Mouse (Mus musculus) heart, postnatal 25 days (tissue): Measurements from ENCODE around the gene Ssh2. TPM values are rescaled to one million over a fixed set of nuclear protein-coding genes. Genes with fewer than 3 reads are reported as not detected.
"Not testable (repeated sequence)": the region's sequence is repeated elsewhere in the genome, so short reads cannot be mapped to it uniquely, and the experiment has no call there.

ENCODE experiments used
- DNase-seq: peaks from one replicate; pipeline ENCODE4 v3.0.0; 2022; ENCODE audit warnings: low spot score
- intact Hi-C: fragments of 180-260 bp; cut with DNase I; formaldehyde crosslinking; loops from one replicate; pipeline ENCODE4 v1.15.1; 2025
- total RNA-seq, 2 experiments: library from RNA; stranded (reverse); gene quantifications; 2 replicates each; pipeline ENCODE4 v1.2.3; 2021

Ssh2 gene
- total RNA-seq, 2 experiments from 2014 or later: 80.0 to 87.7 TPM

DNA sequence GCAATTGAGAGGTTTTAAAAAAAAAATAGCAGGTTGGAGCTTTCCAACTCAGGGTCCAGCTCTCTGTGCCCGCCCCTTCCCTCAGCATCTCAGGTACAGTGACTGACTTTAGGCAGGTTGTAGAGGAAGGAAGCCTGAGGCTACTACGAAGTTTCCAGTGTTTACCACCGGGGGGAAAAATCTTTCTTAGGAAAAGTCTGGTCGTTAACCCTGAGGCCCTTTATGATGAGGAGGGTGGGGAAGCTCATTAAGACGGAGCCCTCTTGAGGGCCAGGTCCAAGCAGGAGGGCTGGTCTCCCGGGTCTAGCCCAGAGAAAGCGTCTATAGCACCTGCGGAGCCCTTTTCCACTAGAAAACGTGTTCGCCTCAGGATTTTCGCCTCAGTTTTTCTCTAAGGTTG lies 604 bp upstream of the Ssh2 start:
- intact Hi-C loops: loop anchor here (2.0 to 5.0 kb wide), 2 partner anchors 115 to 232 kb away; no protein-coding TSS in a partner anchor
- DNase-seq: no peak

GRCm38 (mm10) chr11:77216761-77217130 lies 659 bp downstream of the Ssh2 start:
- intact Hi-C loops: loop anchor here (5.0 kb wide), 1 partner anchor 231 kb away; no protein-coding TSS in a partner anchor
- no peak for DNase-seq

- DNase-seq: no peak
- intact Hi-C loops: no loop called here
These were observed 14.7 kb downstream of the Ssh2 start for GRCm38 (mm10) chr11:77230765-77231164.

DNA sequence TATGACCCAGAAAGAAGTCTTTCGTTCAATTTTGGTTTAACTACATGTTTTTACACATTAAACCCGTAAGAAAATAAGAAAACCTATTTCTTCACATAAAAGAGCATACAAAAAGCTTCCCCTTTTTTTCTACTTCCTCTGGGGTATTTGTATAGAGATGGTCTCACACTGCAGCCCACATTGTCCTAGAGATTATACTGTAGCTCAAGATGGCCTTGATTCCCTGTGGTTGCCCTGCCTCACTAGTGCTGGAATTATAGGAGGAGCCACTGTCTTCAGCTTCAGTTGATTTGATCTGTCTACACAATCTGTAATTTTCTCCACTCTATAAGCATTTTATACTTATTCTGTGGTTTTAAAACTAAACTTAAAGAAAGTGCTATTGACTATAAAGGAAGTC lies 15.4 kb downstream of the Ssh2 start:
- DNase-seq: no peak
- intact Hi-C loops: no loop called here

GRCm38 (mm10) chr11:77235267-77235666 lies 19.2 kb downstream of the Ssh2 start:
- DNase-seq: no peak
- intact Hi-C loops: no loop called here

DNA sequence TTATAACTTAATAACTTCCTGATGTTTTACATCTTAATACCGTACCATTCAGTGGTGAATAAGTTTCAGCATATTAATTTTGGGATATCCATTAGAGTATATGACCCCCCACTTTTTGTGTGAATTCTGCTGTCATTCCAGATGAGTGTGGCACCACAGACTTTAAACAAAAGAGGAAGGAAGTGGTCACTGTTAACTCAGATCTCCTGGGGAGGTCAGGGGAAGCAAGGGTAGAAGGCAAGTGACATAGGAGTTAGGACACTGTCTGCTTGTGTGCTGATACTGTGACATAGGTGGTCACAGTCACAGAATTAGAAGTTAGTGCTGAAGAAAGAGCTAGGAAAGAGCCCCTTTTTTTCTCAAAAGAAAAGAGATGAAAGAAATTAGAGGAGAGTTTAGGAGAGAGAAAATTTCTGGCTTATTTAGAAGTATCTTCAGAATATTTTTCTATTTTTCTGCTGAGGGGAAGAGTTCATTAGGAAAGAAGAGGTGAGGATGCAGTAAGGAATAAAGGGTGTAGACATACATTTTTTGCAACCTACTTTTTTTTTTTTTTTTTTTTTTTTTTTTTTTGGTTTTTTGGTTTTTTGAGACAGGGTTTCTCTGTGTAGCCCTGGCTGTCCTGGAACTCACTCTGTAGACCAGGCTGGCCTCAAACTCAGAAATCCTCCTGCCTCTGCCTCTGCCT lies 23.7 kb downstream of the Ssh2 start:
- DNase-seq: no peak
- intact Hi-C loops: no loop called here

- no peak for DNase-seq
- intact Hi-C loops: no loop called here
These were observed 24.6 kb downstream of the Ssh2 start for GRCm38 (mm10) chr11:77240466-77241246.

DNA sequence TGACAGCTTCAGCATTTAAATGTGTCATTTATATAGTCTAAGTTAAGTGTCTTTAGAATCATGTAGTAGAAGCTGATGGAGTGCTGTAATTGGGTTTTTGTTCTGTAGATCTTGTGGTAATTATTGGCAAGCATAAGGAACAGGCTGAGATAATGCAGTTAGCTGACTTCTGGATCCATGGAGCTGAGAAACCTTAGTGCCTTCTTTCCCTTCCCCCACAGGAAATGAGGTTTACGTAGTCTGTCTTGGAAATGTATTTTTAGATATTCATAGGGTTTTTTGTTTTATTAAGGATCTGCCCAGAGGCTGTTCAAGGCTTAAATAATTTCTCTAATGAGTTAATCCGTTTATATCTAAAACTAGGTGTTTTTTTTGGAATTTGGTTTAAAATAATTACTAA lies 26.8 kb downstream of the Ssh2 start:
- intact Hi-C loops: no loop called here
- DNase-seq: no peak

DNA sequence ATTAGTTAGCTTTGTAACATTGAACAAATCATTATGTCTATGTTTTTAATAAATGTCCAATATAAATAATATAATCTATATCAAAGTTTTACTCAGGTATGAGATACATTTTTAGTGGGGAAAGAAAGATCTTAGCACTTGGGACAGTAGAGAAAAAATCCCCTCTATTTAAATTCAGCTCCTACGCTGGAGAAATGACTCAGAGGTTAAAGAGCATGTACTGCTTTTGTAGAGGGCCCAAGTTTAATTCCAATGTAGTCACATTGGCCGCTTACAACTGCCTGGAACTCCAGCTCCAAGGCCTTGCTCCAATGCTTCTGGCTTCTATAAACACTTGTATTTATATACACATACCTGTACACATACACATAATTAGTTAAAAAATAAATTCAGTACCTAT lies 36.7 kb downstream of the Ssh2 start:
- intact Hi-C loops: no loop called here
- DNase-seq: no peak

- DNase-seq: no peak
- intact Hi-C loops: no loop called here
These were observed 43.4 kb downstream of the Ssh2 start for GRCm38 (mm10) chr11:77259441-77259840.

DNA sequence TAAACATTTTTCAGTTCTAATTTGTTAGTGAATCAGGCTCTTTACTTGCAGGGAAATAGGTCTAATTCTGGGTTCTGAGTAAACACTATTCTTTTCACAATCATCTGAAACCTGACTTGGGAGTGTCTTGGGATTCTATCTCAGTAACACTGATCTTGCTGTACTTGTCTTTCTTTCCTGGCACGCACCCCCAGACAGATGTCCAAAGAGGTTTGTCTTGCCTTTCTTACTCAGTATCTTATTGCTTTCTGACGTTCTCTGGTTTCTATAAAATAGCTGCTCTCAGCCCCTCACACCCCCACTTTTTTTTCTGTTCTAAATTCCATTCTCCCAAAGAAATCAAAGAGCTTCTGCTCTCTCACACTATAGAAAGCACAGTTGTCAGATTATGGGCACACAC lies 51.3 kb downstream of the Ssh2 start:
- DNase-seq: no peak

DNA sequence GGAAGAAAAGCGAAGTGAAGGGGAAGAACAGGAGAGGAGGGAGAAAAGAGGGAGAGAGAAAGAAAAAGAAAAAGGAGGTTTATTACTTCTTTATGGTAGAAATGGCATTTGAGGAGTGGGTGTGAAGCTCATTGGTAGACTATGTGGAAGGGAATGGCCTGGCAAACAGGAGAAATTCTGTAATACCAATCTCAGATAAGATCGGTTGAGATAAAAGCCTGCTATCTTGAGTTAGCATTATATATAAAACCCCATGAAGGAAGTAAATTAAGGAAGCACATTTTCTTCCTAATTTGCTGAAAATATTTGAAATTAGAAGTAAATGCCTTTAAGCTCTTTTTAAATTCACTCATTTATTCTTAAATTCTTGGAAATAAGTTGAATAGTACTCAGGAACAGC lies 59.9 kb downstream of the Ssh2 start:
- no peak for DNase-seq
- intact Hi-C loops: no loop called here

More for the DNA sequence above, 51.3 kb downstream of the Ssh2 start:
- intact Hi-C loops: no loop called here

DNA sequence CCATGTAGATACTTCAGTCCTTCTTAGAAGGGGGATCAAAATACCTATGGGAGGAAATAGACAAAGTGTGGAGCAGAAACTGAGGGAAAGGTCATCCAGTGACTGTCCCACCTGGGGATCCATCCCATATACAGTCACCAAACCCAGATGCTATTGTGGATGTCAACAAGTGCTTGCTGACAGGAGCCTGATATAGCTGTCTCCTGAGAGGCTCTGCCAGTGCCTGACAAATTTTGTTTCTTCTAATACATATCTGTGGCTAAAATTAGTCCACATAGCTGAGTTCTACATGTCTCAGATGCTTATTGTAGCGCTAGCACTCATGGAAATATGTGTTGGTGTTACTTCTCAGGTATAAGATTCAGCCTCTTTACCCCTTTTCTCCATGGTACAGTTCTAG lies 62.5 kb downstream of the Ssh2 start:
- intact Hi-C loops, DNase-seq: not testable (repeated sequence)

- DNase-seq: no peak
- intact Hi-C loops: no loop called here
These were observed 64.1 kb downstream of the Ssh2 start for GRCm38 (mm10) chr11:77280219-77280618.

DNA sequence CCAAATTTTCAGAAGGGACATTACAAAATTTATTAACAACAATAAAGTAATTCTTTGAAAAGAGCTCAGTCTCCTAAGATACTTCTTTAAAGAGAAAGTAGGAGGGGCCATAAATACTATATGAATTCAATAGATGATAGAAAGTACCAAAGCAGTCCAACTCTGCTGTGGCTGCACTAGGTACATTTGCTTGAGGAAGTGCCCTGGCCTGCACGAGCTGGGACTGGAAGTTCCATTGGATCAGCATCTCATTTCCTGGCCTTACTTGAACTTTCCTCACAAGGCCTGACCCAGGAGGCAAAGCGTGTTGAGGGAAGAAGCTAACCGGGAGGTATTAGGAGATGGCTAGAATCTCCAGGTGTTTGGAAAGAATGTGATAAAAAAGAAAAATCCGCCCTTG lies 75.4 kb downstream of the Ssh2 start:
- no peak for DNase-seq
- intact Hi-C loops: no loop called here

DNA sequence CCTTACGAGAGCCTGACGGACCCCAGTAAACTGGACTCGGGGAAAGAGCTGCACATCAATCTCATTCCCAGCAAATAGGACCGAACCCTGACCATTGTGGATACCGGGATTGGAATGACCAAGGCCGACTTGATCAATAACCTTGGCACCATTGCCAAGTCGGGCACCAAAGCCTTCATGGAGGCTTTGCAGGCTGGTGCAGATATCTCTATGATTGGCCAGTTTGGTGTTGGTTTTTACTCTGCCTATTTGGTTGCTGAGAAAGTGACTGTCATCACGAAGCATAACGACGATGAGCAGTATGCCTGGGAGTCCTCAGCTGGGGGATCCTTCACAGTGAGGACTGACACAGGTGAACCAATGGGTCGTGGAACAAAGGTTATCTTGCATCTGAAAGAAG lies 77.6 kb downstream of the Ssh2 start:
- intact Hi-C loops, DNase-seq: not testable (repeated sequence)

GRCm38 (mm10) chr11:77297246-77297645 lies 81.2 kb downstream of the Ssh2 start:
- intact Hi-C loops: no loop called here
- DNase-seq: no peak

DNA sequence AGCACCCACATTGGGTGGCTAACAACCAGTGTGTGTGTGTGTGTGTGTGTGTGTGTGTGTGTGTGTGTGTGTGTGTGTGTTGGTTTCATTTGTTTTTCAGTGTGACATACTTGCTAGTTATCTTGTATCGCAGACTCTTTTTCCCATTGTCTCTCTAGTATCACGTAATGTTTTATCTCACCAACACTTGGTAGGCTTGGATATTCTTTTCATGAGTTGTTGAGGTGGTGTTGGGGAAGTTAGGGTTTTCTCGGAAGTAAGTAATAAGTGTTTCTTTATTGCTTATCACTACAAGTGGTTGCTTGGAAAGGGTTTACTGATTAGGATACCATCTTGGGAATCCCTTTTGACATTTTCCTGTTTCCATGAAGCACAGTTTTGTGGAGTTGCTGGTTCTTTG lies 91.1 kb downstream of the Ssh2 start:
- intact Hi-C loops: no loop called here

DNA sequence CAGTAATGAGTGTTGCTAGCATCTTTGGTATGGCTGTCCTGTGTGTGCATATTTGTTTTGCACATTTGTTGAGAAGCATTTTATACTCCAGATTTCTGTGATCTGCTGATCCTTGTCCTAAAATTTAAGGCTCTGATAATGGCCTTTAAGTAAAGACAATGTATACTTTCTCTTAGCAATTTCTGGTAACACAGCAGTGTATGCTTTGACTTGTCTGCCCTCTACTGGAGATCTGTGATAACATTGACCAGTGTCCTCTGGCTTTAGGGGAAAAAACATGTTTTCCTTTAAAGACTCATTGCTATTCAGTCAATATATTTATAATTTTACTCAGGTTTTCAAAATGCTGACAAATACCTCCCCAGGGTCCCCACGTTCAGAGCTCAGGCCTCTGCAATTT lies 92.4 kb downstream of the Ssh2 start:
- DNase-seq: no peak
- intact Hi-C loops: loop anchor here (1.0 kb wide), 2 partner anchors 94 to 208 kb away; no protein-coding TSS in a partner anchor

More for the DNA sequence above, 91.1 kb downstream of the Ssh2 start:
- no peak for DNase-seq

DNA sequence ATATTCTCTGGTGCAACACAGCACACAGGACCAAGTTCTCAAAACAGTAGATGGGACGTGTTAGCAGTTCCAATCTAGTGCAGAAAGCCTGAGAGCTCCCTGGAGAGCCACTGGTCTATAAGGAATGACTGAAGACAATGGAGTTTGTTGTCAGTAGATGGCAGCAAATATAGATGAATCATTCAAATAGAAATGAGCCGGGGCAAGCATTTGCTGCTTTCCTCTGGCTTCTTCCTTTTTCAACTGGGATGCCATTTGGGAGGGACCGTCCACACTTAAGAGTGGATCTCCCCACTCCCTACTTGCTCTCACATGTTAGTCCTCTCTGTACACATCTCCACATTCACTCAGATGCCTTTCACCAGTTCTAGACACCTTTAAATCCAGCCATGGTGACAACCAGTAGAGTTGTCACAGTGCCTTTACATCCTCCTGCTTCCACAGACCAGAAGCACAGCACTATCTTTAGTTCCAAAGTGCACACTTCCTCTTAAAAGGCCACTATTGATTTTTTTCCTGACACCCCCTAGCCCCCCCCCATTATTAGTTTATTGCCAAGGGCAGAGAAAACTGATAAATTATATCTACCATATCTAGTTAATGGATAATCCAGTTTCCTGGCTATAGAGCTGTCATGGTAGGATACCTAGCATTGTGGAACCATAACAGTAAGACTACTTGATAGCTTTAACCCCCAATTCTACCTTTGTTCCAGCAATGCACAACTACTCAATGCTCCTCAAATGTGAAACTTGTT lies 101.8 kb downstream of the Ssh2 start:
- intact Hi-C loops: loop anchor here (1.0 to 2.0 kb wide), 2 partner anchors 150 to 183 kb away; no protein-coding TSS in a partner anchor
- DNase-seq: peak; percentile 1
